Mouse (Mus musculus) lung, adult 2 months (tissue): ENCODE measurements around the gene Grip1. TPM values are rescaled to one million over a fixed set of nuclear protein-coding genes. Genes with fewer than 3 reads are reported as not detected.

Experiments
- DNase-seq: peaks from one replicate; pipeline ENCODE4 v3.0.0; 2022
- H3K4me1 ChIP-seq: fragments of 200-500 bp; 2 replicates; pipeline ENCODE4 v1.6.1; 2011; ENCODE audit warnings: low read length; ENCODE audit not compliant: control insufficient read depth, insufficient read depth
- H3K4me3 ChIP-seq: fragments of 200-500 bp; replicated peaks from 2 replicates; pipeline ENCODE3; 2011; ENCODE audit warnings: low read depth, mild to moderate bottlenecking, control low read depth, low read length; ENCODE audit errors: extremely low read depth
- CTCF ChIP-seq: fragments of 200-500 bp; IDR thresholded peaks from 2 replicates; pipeline ENCODE4 v1.5.1; 2011; ENCODE audit warnings: mild to moderate bottlenecking, low read length, control low read depth; ENCODE audit not compliant: insufficient read depth
- POLR2A ChIP-seq: fragments of 200-500 bp; IDR thresholded peaks from 2 replicates; pipeline ENCODE4 v1.6.1; 2011; ENCODE audit warnings: low read depth, mild to moderate bottlenecking, control low read depth, low read length, borderline replicate concordance; ENCODE audit errors: extremely low read depth
- WGBS: fragments of 180-500 bp; shearing (Covaris S2); methylation state at CpG from one replicate; pipeline ENCODE4 v1.1.7; 2018; 5-methylcytosine and 5-hydroxymethylcytosine counted together
- polyA plus RNA-seq: library from polyadenylated mRNA; depleted of rRNA; stranded (reverse); fragments of >200 nt; gene quantifications from 2 replicates; pipeline ENCODE4 v1.2.3, GENCODE M21; 2012

Grip1 gene
- polyA plus RNA-seq, 1 experiment, result 1.3 TPM

GRCm38 (mm10) chr10:119483068-119483705 lies 29.6 kb downstream of the Grip1 start:
- DNase-seq, result no peak
- H3K4me3 ChIP-seq, result no peak overlapping the region
- TF ChIP-seq POLR2A (no peak), CTCF (no peak)
- H3K4me1 ChIP-seq, result no peaks in the 10 kb centered on the region
- WGBS, result 79% methylated on average over 17 of the region's 17 CpGs

- 38% methylated on average over 6 of the region's 6 CpGs for WGBS
- no peak for DNase-seq
Observed at GRCm38 (mm10) chr10:119483766-119484165, 30.1 kb downstream of the Grip1 start.

GRCm38 (mm10) chr10:119486936-119487335 lies 33.3 kb downstream of the Grip1 start:
- WGBS, result 46% methylated on average over 7 of the region's 7 CpGs
- DNase-seq, result no peak
- TF ChIP-seq CTCF (no peak), POLR2A (no peak)

More at GRCm38 (mm10) chr10:119483766-119484165, 30.1 kb downstream of the Grip1 start:
- Histone ChIP-seq H3K4me1 (no peaks in the 10 kb centered on the region), H3K4me3 (no peak overlapping the region)
- TF ChIP-seq CTCF (no peak), POLR2A (no peak)

GRCm38 (mm10) chr10:119490831-119491230 lies 37.2 kb downstream of the Grip1 start:
- Histone ChIP-seq H3K4me3 (no peak overlapping the region), H3K4me1 (no peaks in the 10 kb centered on the region)
- 93% methylated on average over 18 of the region's 18 CpGs for WGBS
- DNase-seq, result no peak
- TF ChIP-seq POLR2A (no peak), CTCF (no peak)

More at GRCm38 (mm10) chr10:119486936-119487335, 33.3 kb downstream of the Grip1 start:
- Histone ChIP-seq H3K4me3 (no peak overlapping the region), H3K4me1 (no peaks in the 10 kb centered on the region)

- no peak for TF ChIP-seq POLR2A
- TF ChIP-seq CTCF, result no peak
- no peak overlapping the region for H3K4me3 ChIP-seq
- 76% methylated on average over 8 of the region's 8 CpGs for WGBS
- no peak for DNase-seq
- H3K4me1 ChIP-seq, result no peaks in the 10 kb centered on the region
Observed at GRCm38 (mm10) chr10:119495317-119495716, 41.7 kb downstream of the Grip1 start.

- no peak for TF ChIP-seq CTCF
- TF ChIP-seq POLR2A, result no peak
- DNase-seq, result no peak
- no peaks in the 10 kb centered on the region for H3K4me1 ChIP-seq
- no peak overlapping the region for H3K4me3 ChIP-seq
- WGBS, result 49% methylated on average over 5 of the region's 5 CpGs
Observed at GRCm38 (mm10) chr10:119496221-119496620, 42.6 kb downstream of the Grip1 start.

- Histone ChIP-seq H3K4me1 (no peaks in the 10 kb centered on the region), H3K4me3 (no peak overlapping the region)
- TF ChIP-seq POLR2A (no peak), CTCF (no peak)
- 90% methylated on average over 11 of the region's 11 CpGs for WGBS
- no peak for DNase-seq
Observed at GRCm38 (mm10) chr10:119521686-119522085, 68.1 kb downstream of the Grip1 start.

- 60% methylated on average over 3 of the region's 3 CpGs for WGBS
- Histone ChIP-seq H3K4me1 (no peaks in the 10 kb centered on the region), H3K4me3 (no peak overlapping the region)
- no peak for DNase-seq
- TF ChIP-seq CTCF, result no peak
- no peak for TF ChIP-seq POLR2A
Observed at GRCm38 (mm10) chr10:119525730-119526129, 72.1 kb downstream of the Grip1 start.

- no peak for DNase-seq
- no peaks in the 10 kb centered on the region for H3K4me1 ChIP-seq
- no peak overlapping the region for H3K4me3 ChIP-seq
- 65% methylated on average over 4 of the region's 4 CpGs for WGBS
- TF ChIP-seq POLR2A, result no peak
- no peak for TF ChIP-seq CTCF
Observed at GRCm38 (mm10) chr10:119534852-119535251, 81.2 kb downstream of the Grip1 start.

- TF ChIP-seq CTCF (no peak), POLR2A (no peak)
- no peak for DNase-seq
- Histone ChIP-seq H3K4me1 (no peaks in the 10 kb centered on the region), H3K4me3 (no peak overlapping the region)
- WGBS, result 75% methylated on average over 4 of the region's 4 CpGs
Observed at GRCm38 (mm10) chr10:119541655-119542054, 88.0 kb downstream of the Grip1 start.

GRCm38 (mm10) chr10:119543771-119544170 lies 90.1 kb downstream of the Grip1 start:
- H3K4me1 ChIP-seq, result no peaks in the 10 kb centered on the region
- 33% methylated on average over 7 of the region's 7 CpGs for WGBS
- no peak overlapping the region for H3K4me3 ChIP-seq
- DNase-seq, result no peak
- TF ChIP-seq POLR2A, result no peak

- TF ChIP-seq CTCF, result no peak
- no peak for TF ChIP-seq POLR2A
- no peak for DNase-seq
- Histone ChIP-seq H3K4me3 (no peak overlapping the region), H3K4me1 (no peaks in the 10 kb centered on the region)
- 55% methylated on average over 9 of the region's 9 CpGs for WGBS
Observed at GRCm38 (mm10) chr10:119544743-119545142, 91.1 kb downstream of the Grip1 start.
